Mouse (Mus musculus) embryonic facial prominence, embryonic 11.5 days (tissue): Measurements from ENCODE around the gene Tcf7l2. TPM values are rescaled to one million over a fixed set of nuclear protein-coding genes. Genes with fewer than 3 reads are reported as not detected.

Experiments
- ATAC-seq: fragments of 200-750 bp; cut with Nextera tagmentation; replicated peaks from 2 replicates; pipeline ENCODE4 v1.8.0; 2017; ENCODE audit warnings: low read depth; ENCODE audit not compliant: insufficient number of reproducible peaks, low FRiP score, low TSS enrichment
- DNase-seq: peaks from one replicate; pipeline ENCODE4 v3.0.0-alpha.2; 2015; ENCODE audit warnings: low spot score
- H3K27ac ChIP-seq: fragments of 300-500 bp; sonication (generic); replicated peaks from 2 replicates; pipeline ENCODE4 v1.5.1; 2014; ENCODE audit warnings: mild to moderate bottlenecking, low read depth, low read length, control low read depth
- H3K27me3 ChIP-seq: fragments of 300-500 bp; sonication (generic); 2 replicates; pipeline ENCODE4 v1.6.1; 2014; ENCODE audit warnings: mild to moderate bottlenecking, low read length, moderate library complexity, mixed read lengths; ENCODE audit not compliant: control insufficient read depth, insufficient read depth
- H3K36me3 ChIP-seq: fragments of 300-500 bp; sonication (generic); replicated peaks from 2 replicates; pipeline ENCODE4 v1.6.1; 2014; ENCODE audit warnings: low read depth, mild to moderate bottlenecking, low read length, moderate library complexity, mixed read lengths; ENCODE audit not compliant: control insufficient read depth, insufficient read depth
- H3K4me1 ChIP-seq: fragments of 300-500 bp; sonication (generic); 2 replicates; pipeline ENCODE4 v1.6.1; 2014; ENCODE audit warnings: low read length, mixed read lengths; ENCODE audit not compliant: control insufficient read depth, insufficient read depth
- H3K4me2 ChIP-seq: fragments of 300-500 bp; sonication (generic); 2 replicates; pipeline ENCODE4 v1.6.1; 2014; ENCODE audit warnings: low read depth, mild to moderate bottlenecking, control low read depth, low read length, moderate library complexity
- H3K4me3 ChIP-seq: fragments of 300-500 bp; sonication (generic); 2 replicates; pipeline ENCODE4 v1.5.1; 2014; ENCODE audit warnings: low read depth, low read length, control low read depth
- H3K9ac ChIP-seq: fragments of 300-500 bp; sonication (generic); replicated peaks from 2 replicates; pipeline ENCODE4 v1.6.1; 2014; ENCODE audit warnings: mild to moderate bottlenecking, control low read depth, low read length
- H3K9me3 ChIP-seq: fragments of 300-500 bp; sonication (generic); replicated peaks from 2 replicates; pipeline ENCODE4 v1.6.1; 2016; ENCODE audit warnings: mild to moderate bottlenecking, low read length, inconsistent platforms, mixed read lengths; ENCODE audit not compliant: control insufficient read depth
- WGBS: fragments of 180-500 bp; shearing (Covaris S2); extraction: QIAGEN DNeasy Blood & Tissue Kit; methylation state at CpG from one replicate; pipeline ENCODE4 v1.1.7; 2014; 5-methylcytosine and 5-hydroxymethylcytosine counted together
- polyA plus RNA-seq: library from polyadenylated mRNA; unstranded; fragments of >200 nt; fragmentation: Nextera tagmentation; extraction: Ambion mirVana; gene quantifications from 2 replicates; pipeline ENCODE4 v1.2.1, GENCODE M21; 2014

The Tcf7l2 gene
- polyA plus RNA-seq, 1 experiment from 2014 or later: 107 TPM

GRCm38 (mm10) chr19:55860009-55860743 lies 118.6 kb downstream of the Tcf7l2 start:
- no peak overlapping the region for H3K4me2 ChIP-seq
- no peak overlapping the region for H3K4me3 ChIP-seq
- no peak overlapping the region for H3K9ac ChIP-seq
- H3K27me3 ChIP-seq: no peaks in the 10 kb centered on the region
- H3K27ac ChIP-seq: no peak overlapping the region
- H3K36me3 ChIP-seq: no peaks in the 10 kb centered on the region
- no peaks in the 10 kb centered on the region; the same call in 1 of the 2 replicates for H3K4me1 ChIP-seq
- DNase-seq: no peak
- 85% methylated on average over 10 of the region's 10 CpGs for WGBS
- H3K9me3 ChIP-seq: no peaks in the 10 kb centered on the region
- no peak for ATAC-seq

- Histone ChIP-seq H3K36me3 (no peaks in the 10 kb centered on the region), H3K4me2 (no peak overlapping the region), H3K9ac (no peak overlapping the region), H3K4me1 (no peaks in the 10 kb centered on the region; the same call in 1 of the 2 replicates), H3K9me3 (no peaks in the 10 kb centered on the region), H3K4me3 (no peak overlapping the region), H3K27ac (no peak overlapping the region), H3K27me3 (no peaks in the 10 kb centered on the region)
- DNase-seq (no peak), ATAC-seq (no peak)
- WGBS: 58% methylated on average over 2 of the region's 2 CpGs
These were observed 120.1 kb downstream of the Tcf7l2 start for GRCm38 (mm10) chr19:55861746-55862145.

- Histone ChIP-seq H3K9me3 (no peaks in the 10 kb centered on the region), H3K27me3 (no peaks in the 10 kb centered on the region), H3K27ac (no peak overlapping the region), H3K36me3 (no peaks in the 10 kb centered on the region), H3K4me3 (no peak overlapping the region), H3K9ac (no peak overlapping the region), H3K4me2 (no peak overlapping the region), H3K4me1 (no peaks in the 10 kb centered on the region; the same call in 1 of the 2 replicates)
- DNase-seq: no peak
- 82% methylated on average over 3 of the region's 3 CpGs for WGBS
- ATAC-seq: no peak
These were observed 120.9 kb downstream of the Tcf7l2 start for GRCm38 (mm10) chr19:55862559-55862958.

GRCm38 (mm10) chr19:55865049-55865448 lies 123.4 kb downstream of the Tcf7l2 start:
- Histone ChIP-seq H3K9me3 (no peaks in the 10 kb centered on the region), H3K4me3 (no peak overlapping the region), H3K27ac (no peak overlapping the region), H3K4me2 (no peak overlapping the region), H3K36me3 (no peaks in the 10 kb centered on the region), H3K9ac (no peak overlapping the region), H3K27me3 (no peaks in the 10 kb centered on the region), H3K4me1 (no peaks in the 10 kb centered on the region; the same call in 1 of the 2 replicates)
- ATAC-seq (no peak), DNase-seq (no peak)
- WGBS: 95% methylated on average over 2 of the region's 2 CpGs

GRCm38 (mm10) chr19:55865774-55866578 lies 124.4 kb downstream of the Tcf7l2 start:
- no peak overlapping the region for H3K4me3 ChIP-seq
- no peaks in the 10 kb centered on the region for H3K36me3 ChIP-seq
- H3K4me2 ChIP-seq: no peak overlapping the region
- H3K27me3 ChIP-seq: no peaks in the 10 kb centered on the region
- ATAC-seq: no peak
- H3K27ac ChIP-seq: no peak overlapping the region
- no peaks in the 10 kb centered on the region; the same call in 1 of the 2 replicates for H3K4me1 ChIP-seq
- H3K9me3 ChIP-seq: no peaks in the 10 kb centered on the region
- WGBS: 82% methylated on average over 13 of the region's 13 CpGs
- no peak overlapping the region for H3K9ac ChIP-seq
- no peak for DNase-seq

GRCm38 (mm10) chr19:55867255-55867654 lies 125.6 kb downstream of the Tcf7l2 start:
- H3K4me2 ChIP-seq: no peak overlapping the region
- WGBS: 89% methylated on average over 6 of the region's 6 CpGs
- no peaks in the 10 kb centered on the region for H3K4me1 ChIP-seq

GRCm38 (mm10) chr19:55867905-55868304 lies 126.3 kb downstream of the Tcf7l2 start:
- H3K27me3 ChIP-seq: no peaks in the 10 kb centered on the region
- H3K36me3 ChIP-seq: no peaks in the 10 kb centered on the region
- no peak overlapping the region for H3K4me2 ChIP-seq
- H3K9ac ChIP-seq: no peak overlapping the region
- ATAC-seq (no peak), DNase-seq (no peak)
- WGBS: 60% methylated on average over 3 of the region's 3 CpGs
- no peak overlapping the region for H3K27ac ChIP-seq
- no peaks in the 10 kb centered on the region for H3K9me3 ChIP-seq
- no peak overlapping the region for H3K4me3 ChIP-seq
- no peaks in the 10 kb centered on the region for H3K4me1 ChIP-seq

More at GRCm38 (mm10) chr19:55867255-55867654, 125.6 kb downstream of the Tcf7l2 start:
- Histone ChIP-seq H3K9ac (no peak overlapping the region), H3K4me3 (no peak overlapping the region), H3K27me3 (no peaks in the 10 kb centered on the region), H3K27ac (no peak overlapping the region), H3K36me3 (no peaks in the 10 kb centered on the region), H3K9me3 (no peaks in the 10 kb centered on the region)
- no peak for DNase-seq
- no peak for ATAC-seq

- Histone ChIP-seq H3K4me1 (no peaks in the 10 kb centered on the region), H3K4me3 (no peak overlapping the region), H3K9ac (no peak overlapping the region), H3K36me3 (no peaks in the 10 kb centered on the region), H3K9me3 (no peaks in the 10 kb centered on the region), H3K27ac (no peak overlapping the region), H3K27me3 (no peaks in the 10 kb centered on the region), H3K4me2 (no peak overlapping the region)
- ATAC-seq: no peak
- no peak for DNase-seq
- 95% methylated on average over 4 of the region's 4 CpGs for WGBS
These were observed 127.0 kb downstream of the Tcf7l2 start for GRCm38 (mm10) chr19:55868597-55868996.
